Mouse (Mus musculus) stomach, embryonic 15.5 days (tissue): ENCODE results near the gene Sh3glb1. TPM values are rescaled to one million over a fixed set of nuclear protein-coding genes. Genes with fewer than 3 reads are reported as not detected.

ENCODE experiments used
- ATAC-seq: fragments of 200-750 bp; cut with Nextera tagmentation; 2 replicates; pipeline ENCODE4 v1.8.0; 2017; ENCODE audit warnings: low read depth, moderate number of reproducible peaks, moderate TSS enrichment; ENCODE audit not compliant: insufficient read depth, low FRiP score
- H3K27ac ChIP-seq: fragments of 300-500 bp; sonication (generic); 2 replicates; pipeline ENCODE4 v1.5.1; 2015; ENCODE audit warnings: mild to moderate bottlenecking, inconsistent platforms
- H3K27me3 ChIP-seq: fragments of 300-500 bp; sonication (generic); replicated peaks from 2 replicates; pipeline ENCODE4 v1.6.1; 2015; ENCODE audit warnings: inconsistent platforms
- H3K36me3 ChIP-seq: fragments of 300-500 bp; sonication (generic); 2 replicates; pipeline ENCODE4 v1.6.1; 2015; ENCODE audit warnings: inconsistent platforms
- H3K4me1 ChIP-seq: fragments of 300-500 bp; sonication (generic); 2 replicates; pipeline ENCODE4 v1.6.1; 2015; ENCODE audit warnings: inconsistent platforms
- H3K4me2 ChIP-seq: fragments of 300-500 bp; sonication (generic); 2 replicates; pipeline ENCODE4 v1.6.1; 2015; ENCODE audit warnings: mild to moderate bottlenecking, inconsistent platforms
- H3K4me3 ChIP-seq: fragments of 300-500 bp; sonication (generic); replicated peaks from 2 replicates; pipeline ENCODE4 v1.5.1; 2015; ENCODE audit warnings: inconsistent platforms
- H3K9ac ChIP-seq: fragments of 300-500 bp; sonication (generic); 2 replicates; pipeline ENCODE4 v1.6.1; 2015; ENCODE audit warnings: inconsistent platforms
- H3K9me3 ChIP-seq: fragments of 300-500 bp; sonication (generic); 2 replicates; pipeline ENCODE4 v1.6.1; 2016; ENCODE audit warnings: inconsistent platforms
- WGBS: fragments of 180-500 bp; shearing (Covaris S2); methylation state at CpG from one replicate; pipeline ENCODE4 v1.1.7; 2015; 5-methylcytosine and 5-hydroxymethylcytosine counted together
- polyA plus RNA-seq: library from polyadenylated mRNA; unstranded; fragments of >200 nt; fragmentation: Nextera tagmentation; extraction: Ambion mirVana; gene quantifications from 2 replicates; pipeline ENCODE4 v1.2.1, GENCODE M21; 2015

Sh3glb1 gene
- polyA plus RNA-seq, 1 experiment from 2014 or later = 98.1 TPM

GRCm38 (mm10) chr3:144687618-144688017, 32.5 kb downstream of the Sh3glb1 start:
- no peak for ATAC-seq
- no peak overlapping the region for H3K4me2 ChIP-seq
- H3K9me3 ChIP-seq = no peaks in the 10 kb centered on the region
- H3K36me3 ChIP-seq = peaks cover 10% of the 10 kb centered on the region
- H3K9ac ChIP-seq = no peak overlapping the region
- H3K4me1 ChIP-seq = no peaks in the 10 kb centered on the region
- no peaks in the 10 kb centered on the region for H3K27me3 ChIP-seq
- H3K4me3 ChIP-seq = no peak overlapping the region
- H3K27ac ChIP-seq = no peak overlapping the region
- WGBS = 89% methylated on average over 9 of the region's 9 CpGs

GRCm38 (mm10) chr3:144686146-144686545, 34.0 kb downstream of the Sh3glb1 start:
- no peak overlapping the region for H3K27ac ChIP-seq
- H3K4me2 ChIP-seq = no peak overlapping the region
- ATAC-seq = no peak
- WGBS = 88% methylated on average over 5 of the region's 5 CpGs
- no peaks in the 10 kb centered on the region for H3K9me3 ChIP-seq
- H3K9ac ChIP-seq = no peak overlapping the region
- no peaks in the 10 kb centered on the region for H3K4me1 ChIP-seq
- no peaks in the 10 kb centered on the region for H3K27me3 ChIP-seq
- H3K4me3 ChIP-seq = no peak overlapping the region
- peaks cover 10% of the 10 kb centered on the region for H3K36me3 ChIP-seq

DNA sequence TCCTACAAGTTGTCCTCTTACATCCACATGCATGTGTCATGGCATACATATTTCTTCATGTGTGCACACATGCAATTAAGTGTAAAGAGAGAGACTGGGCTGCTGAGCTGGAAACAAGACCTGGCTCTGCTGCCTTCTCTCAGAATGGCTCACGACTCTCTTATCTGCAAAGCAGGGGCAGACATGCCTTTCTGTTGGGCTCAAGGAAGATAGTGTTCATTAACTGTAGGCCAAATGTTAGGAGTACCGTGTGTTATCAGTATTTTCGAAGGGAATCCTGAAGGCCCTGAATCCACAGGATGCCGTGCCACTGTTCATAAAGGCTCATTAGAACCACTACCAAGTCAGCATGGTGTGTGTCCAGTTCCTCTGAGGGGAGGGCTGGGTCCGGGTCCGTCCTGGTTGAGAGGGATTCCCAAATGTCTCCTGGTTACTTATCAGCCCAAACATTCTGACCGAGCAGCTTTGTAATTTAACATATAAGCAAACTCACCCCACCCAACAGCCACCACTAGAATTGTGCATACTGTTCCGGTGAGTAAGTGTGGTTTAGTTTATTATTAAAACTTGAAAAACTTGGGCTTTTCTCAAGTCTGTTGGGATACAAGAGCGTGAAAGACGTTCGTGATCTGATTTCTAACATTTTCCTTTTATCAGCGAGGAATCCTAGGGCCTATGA, 36.9 kb downstream of the Sh3glb1 start:
- peak; percentile 75; the same call in 1 of the 2 replicates for ATAC-seq
- Histone ChIP-seq H3K36me3 (peaks cover 5% of the 10 kb centered on the region), H3K4me2 (no peak overlapping the region), H3K9me3 (no peaks in the 10 kb centered on the region), H3K4me1 (no peaks in the 10 kb centered on the region), H3K4me3 (no peak overlapping the region), H3K27ac (no peak overlapping the region), H3K27me3 (no peaks in the 10 kb centered on the region), H3K9ac (no peak overlapping the region)
- WGBS = 79% methylated on average over 12 of the region's 12 CpGs

GRCm38 (mm10) chr3:144681542-144681941, 38.6 kb downstream of the Sh3glb1 start:
- H3K4me2 ChIP-seq = no peak overlapping the region
- ATAC-seq = no peak
- H3K27ac ChIP-seq = no peak overlapping the region
- no peaks in the 10 kb centered on the region for H3K27me3 ChIP-seq
- peaks cover 4% of the 10 kb centered on the region; the same call in 1 of the 2 replicates for H3K36me3 ChIP-seq
- H3K4me3 ChIP-seq = no peak overlapping the region
- no peak overlapping the region for H3K9ac ChIP-seq
- 66% methylated on average over 5 of the region's 5 CpGs for WGBS
- no peaks in the 10 kb centered on the region for H3K9me3 ChIP-seq
- H3K4me1 ChIP-seq = no peaks in the 10 kb centered on the region

DNA sequence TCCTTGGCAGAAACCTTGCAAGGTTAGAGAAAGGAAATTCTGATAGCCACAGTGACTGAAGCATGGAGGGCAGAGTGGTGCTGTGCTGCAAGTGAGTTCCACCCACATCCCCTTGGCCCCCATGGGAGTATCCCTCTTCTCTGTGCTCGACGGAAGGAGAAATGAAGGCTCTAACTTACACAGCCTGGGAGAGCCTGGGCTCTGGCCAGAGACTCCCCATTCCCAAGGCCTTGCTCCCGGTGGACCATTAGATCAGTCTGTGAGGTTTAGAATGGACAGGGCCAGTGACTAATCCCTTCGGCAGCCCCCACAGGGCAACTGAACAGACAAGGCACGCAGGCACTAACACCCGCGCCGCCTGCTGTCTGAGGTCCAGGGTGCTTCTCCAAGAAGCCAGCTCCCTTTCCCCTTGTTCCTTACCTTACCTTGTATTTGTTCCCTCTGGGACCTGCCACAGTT, 40.4 kb downstream of the Sh3glb1 start:
- Histone ChIP-seq H3K9ac (no peak overlapping the region), H3K27ac (no peak overlapping the region), H3K27me3 (no peaks in the 10 kb centered on the region), H3K36me3 (no peaks in the 10 kb centered on the region), H3K4me1 (no peaks in the 10 kb centered on the region), H3K9me3 (no peaks in the 10 kb centered on the region), H3K4me2 (no peak overlapping the region), H3K4me3 (no peak overlapping the region)
- no peak for ATAC-seq
- WGBS = 80% methylated on average over 8 of the region's 8 CpGs

GRCm38 (mm10) chr3:144679137-144679536, 41.0 kb downstream of the Sh3glb1 start:
- no peak overlapping the region for H3K27ac ChIP-seq
- no peak overlapping the region for H3K4me2 ChIP-seq
- no peaks in the 10 kb centered on the region for H3K36me3 ChIP-seq
- H3K4me3 ChIP-seq = no peak overlapping the region
- ATAC-seq = no peak
- no peak overlapping the region for H3K9ac ChIP-seq
- WGBS = 38% methylated on average over 4 of the region's 4 CpGs
- H3K9me3 ChIP-seq = no peaks in the 10 kb centered on the region
- no peaks in the 10 kb centered on the region for H3K4me1 ChIP-seq
- no peaks in the 10 kb centered on the region for H3K27me3 ChIP-seq

DNA sequence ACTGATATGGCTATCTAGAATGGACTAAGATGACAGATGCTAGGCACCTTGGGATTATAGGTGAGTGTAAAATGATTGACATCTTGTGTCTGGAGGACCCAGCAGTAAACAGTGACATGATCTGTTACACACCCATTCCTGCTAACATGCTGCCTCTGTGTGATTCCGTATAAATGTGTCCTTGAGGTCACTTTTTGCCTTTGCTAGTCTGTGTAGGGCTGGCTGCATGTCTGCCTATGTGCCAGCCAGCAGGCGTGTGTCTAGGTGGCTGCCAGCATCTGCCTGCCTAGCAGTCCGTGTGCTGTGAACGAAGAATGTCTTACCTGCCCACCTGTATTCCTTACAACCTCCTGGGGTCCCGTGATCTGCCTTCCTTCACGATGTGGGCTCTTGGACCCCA, 42.4 kb downstream of the Sh3glb1 start:
- 85% methylated on average over 6 of the region's 6 CpGs for WGBS

DNA sequence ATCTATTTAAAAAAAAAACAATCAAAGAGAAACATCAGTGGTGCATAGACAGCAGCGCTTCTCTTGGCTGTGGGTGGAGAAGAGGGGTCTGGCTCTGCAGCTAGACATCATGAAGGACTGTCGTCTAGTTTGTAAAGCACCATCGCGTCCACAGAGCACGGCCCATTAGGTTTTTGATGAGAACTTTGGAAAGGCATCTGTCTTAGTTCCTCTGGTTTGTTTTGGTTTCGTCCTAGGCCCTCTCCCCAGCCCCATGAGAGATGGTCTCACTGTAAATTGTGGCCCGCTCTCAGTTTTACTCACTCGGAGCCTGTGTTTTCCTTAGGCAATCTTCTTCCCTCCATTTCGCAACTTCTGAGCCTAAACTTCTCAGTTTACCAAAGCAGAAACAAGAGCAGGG, 43.9 kb downstream of the Sh3glb1 start:
- Histone ChIP-seq H3K27me3 (no peaks in the 10 kb centered on the region), H3K36me3 (no peaks in the 10 kb centered on the region), H3K4me1 (no peaks in the 10 kb centered on the region), H3K4me2 (no peak overlapping the region), H3K9ac (no peak overlapping the region), H3K9me3 (no peaks in the 10 kb centered on the region), H3K4me3 (no peak overlapping the region), H3K27ac (no peak overlapping the region)
- ATAC-seq = no peak
- 81% methylated on average over 9 of the region's 9 CpGs for WGBS

More for the DNA sequence above, 42.4 kb downstream of the Sh3glb1 start:
- no peak for ATAC-seq
- Histone ChIP-seq H3K36me3 (no peaks in the 10 kb centered on the region), H3K9me3 (no peaks in the 10 kb centered on the region), H3K4me1 (no peaks in the 10 kb centered on the region), H3K4me3 (no peak overlapping the region), H3K9ac (no peak overlapping the region), H3K4me2 (no peak overlapping the region), H3K27ac (no peak overlapping the region), H3K27me3 (no peaks in the 10 kb centered on the region)

DNA sequence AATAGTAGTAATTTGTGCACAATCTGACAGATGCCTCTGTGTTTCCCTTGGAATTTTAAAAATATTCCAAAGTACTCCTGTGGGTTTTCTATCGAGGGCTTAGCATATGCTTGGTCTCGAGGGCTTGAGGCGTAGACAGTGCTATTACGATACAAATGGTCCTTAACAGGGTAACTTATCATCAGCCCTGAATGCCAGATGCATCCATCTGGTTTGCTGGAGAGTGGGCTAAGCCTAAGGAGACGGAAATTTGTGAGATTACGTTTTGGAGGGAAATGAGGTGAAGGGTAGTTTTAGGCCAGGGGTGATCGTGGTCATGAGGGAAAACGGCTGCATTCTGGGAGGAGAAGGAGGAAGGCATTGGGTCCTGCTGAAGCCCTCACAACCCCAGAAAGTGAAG, 48.1 kb downstream of the Sh3glb1 start:
- Histone ChIP-seq H3K4me2 (no peak overlapping the region), H3K4me3 (no peak overlapping the region), H3K9ac (no peak overlapping the region), H3K36me3 (no peaks in the 10 kb centered on the region), H3K9me3 (no peaks in the 10 kb centered on the region), H3K27me3 (no peaks in the 10 kb centered on the region; the same call in 1 of the 2 replicates), H3K27ac (no peak overlapping the region), H3K4me1 (no peaks in the 10 kb centered on the region)
- no peak for ATAC-seq
- WGBS = 43% methylated on average over 8 of the region's 8 CpGs

DNA sequence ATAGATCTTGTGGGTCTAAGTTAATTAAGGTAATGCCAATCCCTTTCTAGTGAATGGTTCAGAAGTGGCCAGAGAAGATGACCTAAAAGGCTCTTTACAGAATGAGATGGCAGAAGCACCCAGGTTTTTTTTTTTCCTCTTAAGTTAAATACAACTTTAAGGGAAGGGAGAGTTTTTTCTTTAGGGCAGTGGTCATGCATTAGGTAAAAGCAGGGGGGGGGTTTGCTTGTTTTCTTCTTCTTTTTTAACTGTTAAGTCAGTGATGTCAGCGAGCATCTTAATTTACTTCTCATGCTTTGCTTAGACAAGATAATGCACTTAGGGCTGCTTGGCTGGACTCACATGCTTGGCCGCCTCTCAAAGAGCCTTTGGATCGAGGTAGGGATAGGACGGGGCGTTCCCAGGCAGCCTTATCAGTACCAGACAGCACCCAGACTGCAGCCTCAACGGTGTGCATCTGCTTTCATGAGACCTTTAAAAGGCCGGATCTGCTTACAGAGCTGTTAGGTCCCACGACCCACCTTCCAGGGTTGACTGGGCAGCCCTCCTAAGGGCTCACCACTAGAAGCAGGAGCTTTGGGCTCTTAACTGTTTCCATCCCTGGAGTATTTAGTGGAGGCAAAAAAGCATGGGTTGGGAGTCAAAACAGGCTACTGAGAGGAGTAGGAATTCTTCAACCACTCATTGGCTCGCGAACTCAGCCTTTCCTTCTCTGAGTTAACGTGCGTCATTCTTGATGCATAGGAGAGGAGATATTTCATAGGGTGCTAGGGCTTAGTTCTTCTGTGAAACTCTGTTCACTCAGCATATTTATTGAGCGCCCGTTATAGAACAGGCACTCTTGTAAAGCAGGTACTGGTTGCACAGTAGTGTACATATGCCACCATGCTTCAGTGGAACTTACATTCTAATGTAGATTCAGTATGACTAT, 49.9 kb downstream of the Sh3glb1 start:
- peak; percentile 97 for ATAC-seq
- no peak overlapping the region for H3K27ac ChIP-seq
- H3K9me3 ChIP-seq = no peaks in the 10 kb centered on the region
- no peak overlapping the region for H3K9ac ChIP-seq
- WGBS = 63% methylated on average over 14 of the region's 14 CpGs
- no peaks in the 10 kb centered on the region for H3K36me3 ChIP-seq
- no peak overlapping the region for H3K4me3 ChIP-seq
- no peaks in the 10 kb centered on the region; the same call in 1 of the 2 replicates for H3K27me3 ChIP-seq
- no peaks in the 10 kb centered on the region for H3K4me1 ChIP-seq
- no peak overlapping the region for H3K4me2 ChIP-seq

GRCm38 (mm10) chr3:144669457-144669864, 50.7 kb downstream of the Sh3glb1 start:
- 80% methylated on average over 11 of the region's 11 CpGs for WGBS

GRCm38 (mm10) chr3:144668949-144669348, 51.2 kb downstream of the Sh3glb1 start:
- no peak overlapping the region for H3K27ac ChIP-seq
- no peak overlapping the region for H3K4me2 ChIP-seq
- no peaks in the 10 kb centered on the region; the same call in 1 of the 2 replicates for H3K27me3 ChIP-seq
- H3K4me3 ChIP-seq = no peak overlapping the region
- no peaks in the 10 kb centered on the region for H3K36me3 ChIP-seq
- no peaks in the 10 kb centered on the region for H3K9me3 ChIP-seq
- H3K9ac ChIP-seq = no peak overlapping the region
- WGBS = 86% methylated on average over 2 of the region's 2 CpGs
- ATAC-seq = no peak
- peaks cover 4% of the 10 kb centered on the region; the same call in 1 of the 2 replicates for H3K4me1 ChIP-seq

More at GRCm38 (mm10) chr3:144669457-144669864, 50.7 kb downstream of the Sh3glb1 start:
- Histone ChIP-seq H3K9me3 (no peaks in the 10 kb centered on the region), H3K27me3 (no peaks in the 10 kb centered on the region; the same call in 1 of the 2 replicates), H3K4me3 (no peak overlapping the region), H3K4me2 (no peak overlapping the region), H3K27ac (no peak overlapping the region), H3K9ac (no peak overlapping the region), H3K36me3 (no peaks in the 10 kb centered on the region), H3K4me1 (peaks cover 4% of the 10 kb centered on the region; the same call in 1 of the 2 replicates)
- ATAC-seq = no peak; the same call in 1 of the 2 replicates
